Mouse (Mus musculus): ENCODE measurements at regions not wholly inside any gene's neighbourhood (a gene's known extent, or its start where the extent isn't known, plus 50 kb on each side); places are given as distances from the start of the nearest gene placed in this dataset.

DNA sequence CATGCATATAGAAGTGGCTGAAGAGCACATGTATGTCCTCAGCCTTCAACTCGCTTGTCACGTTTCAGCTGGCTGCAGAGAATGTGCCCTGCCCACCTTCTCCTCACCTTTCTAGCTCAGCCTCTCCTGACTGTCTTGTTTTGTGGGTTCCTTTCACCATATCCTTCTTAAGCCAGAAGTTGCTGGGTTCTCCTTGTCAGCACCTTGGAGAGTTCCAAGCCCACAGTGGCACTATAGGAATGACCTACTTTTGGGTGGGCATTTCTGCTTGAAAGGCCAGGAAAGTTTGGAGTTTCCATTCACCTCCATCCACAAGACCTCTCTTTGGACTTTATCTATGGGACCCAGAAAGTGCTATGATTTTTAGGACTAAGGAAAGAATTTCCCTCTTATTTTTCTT lies 144.5 kb upstream of the Kcnd3 start:
- no peak overlapping the region for H3K27ac ChIP-seq (ENCODE audit: control insufficient read depth, insufficient read depth, low read length)
- no peaks in the 10 kb centered on the region for H3K36me3 ChIP-seq (ENCODE audit: control insufficient read depth, insufficient read depth, low read length)
- WGBS = 57% methylated on average over 2 of the region's 2 CpGs
- no peak for DNase-seq
- H3K4me1 ChIP-seq (replicated peaks; ENCODE audit: control insufficient read depth, insufficient read depth, low read length) = no peaks in the 10 kb centered on the region
- TF ChIP-seq CTCF (IDR thresholded peaks at IDR 0.05; ENCODE audit: borderline replicate concordance, control insufficient read depth, extremely low read depth, insufficient read depth, low read length, poor library complexity) (no peak), POLR2A (IDR thresholded peaks at IDR 0.05; ENCODE audit: control insufficient read depth, extremely low read depth, insufficient read depth, low read length, poor library complexity) (no peak)
- no peak overlapping the region for H3K4me3 ChIP-seq (ENCODE audit: control insufficient read depth, insufficient read depth, low read length)
- no peaks in the 10 kb centered on the region for H3K27me3 ChIP-seq (ENCODE audit: control insufficient read depth, insufficient read depth, low read length)

DNA sequence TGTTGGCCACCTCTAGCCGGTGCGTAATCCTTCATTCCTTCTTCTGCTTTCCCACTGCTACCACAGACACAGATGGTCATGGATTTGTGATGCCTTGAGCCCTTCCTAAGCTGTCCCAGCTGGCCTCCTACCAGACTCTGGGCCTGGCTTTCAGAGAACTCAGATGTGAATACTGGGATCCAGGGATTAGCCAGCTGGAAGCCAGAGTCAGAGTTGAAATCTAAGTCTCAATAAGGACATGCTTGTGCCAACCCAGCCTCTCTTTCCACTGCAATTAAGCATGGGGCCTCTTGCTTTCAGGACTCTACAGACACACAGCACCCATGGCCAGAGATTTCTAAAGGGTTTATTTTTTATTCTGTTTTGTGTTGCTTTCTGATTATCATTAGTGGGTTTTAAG lies 143.1 kb upstream of the Kcnd3 start:
- Histone ChIP-seq H3K27me3 (ENCODE audit: control insufficient read depth, insufficient read depth, low read length) (no peaks in the 10 kb centered on the region), H3K4me1 (replicated peaks; ENCODE audit: control insufficient read depth, insufficient read depth, low read length) (no peaks in the 10 kb centered on the region), H3K36me3 (ENCODE audit: control insufficient read depth, insufficient read depth, low read length) (no peaks in the 10 kb centered on the region), H3K4me3 (ENCODE audit: control insufficient read depth, insufficient read depth, low read length) (no peak overlapping the region), H3K27ac (ENCODE audit: control insufficient read depth, insufficient read depth, low read length) (no peak overlapping the region)
- DNase-seq = no peak
- WGBS = 96% methylated on average over 2 of the region's 2 CpGs
- no peak for TF ChIP-seq POLR2A (IDR thresholded peaks at IDR 0.05; ENCODE audit: control insufficient read depth, extremely low read depth, insufficient read depth, low read length, poor library complexity)
- no peak for TF ChIP-seq CTCF (IDR thresholded peaks at IDR 0.05; ENCODE audit: borderline replicate concordance, control insufficient read depth, extremely low read depth, insufficient read depth, low read length, poor library complexity)

DNA sequence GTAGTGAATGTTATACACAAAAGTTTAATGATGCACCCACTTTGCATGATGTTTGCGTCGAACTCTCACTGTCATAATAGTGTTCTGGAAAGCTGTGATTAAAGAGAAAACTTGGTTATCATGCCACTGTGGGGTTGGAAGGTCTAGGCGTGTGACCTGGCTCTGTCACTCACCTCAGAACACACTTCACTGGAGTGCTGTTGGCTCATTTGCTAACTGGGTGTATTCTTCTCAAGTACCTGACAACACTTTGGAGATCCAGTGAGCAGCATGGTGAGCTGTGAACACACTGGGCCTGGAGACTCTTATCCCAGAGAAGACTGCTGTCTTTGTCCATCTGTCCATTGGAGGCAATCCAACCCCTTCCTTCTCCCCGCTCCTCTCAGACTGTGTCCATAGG lies 98.9 kb upstream of the Kcnd3 start:
- Histone ChIP-seq H3K27me3 (ENCODE audit: control insufficient read depth, insufficient read depth, low read length) (no peaks in the 10 kb centered on the region), H3K4me3 (ENCODE audit: control insufficient read depth, insufficient read depth, low read length) (no peak overlapping the region), H3K36me3 (ENCODE audit: control insufficient read depth, insufficient read depth, low read length) (no peaks in the 10 kb centered on the region), H3K4me1 (replicated peaks; ENCODE audit: control insufficient read depth, insufficient read depth, low read length) (no peaks in the 10 kb centered on the region), H3K27ac (ENCODE audit: control insufficient read depth, insufficient read depth, low read length) (no peak overlapping the region)
- WGBS = 96% methylated on average over 4 of the region's 4 CpGs
- TF ChIP-seq POLR2A (IDR thresholded peaks at IDR 0.05; ENCODE audit: control insufficient read depth, extremely low read depth, insufficient read depth, low read length, poor library complexity) = no peak
- no peak for DNase-seq

DNA sequence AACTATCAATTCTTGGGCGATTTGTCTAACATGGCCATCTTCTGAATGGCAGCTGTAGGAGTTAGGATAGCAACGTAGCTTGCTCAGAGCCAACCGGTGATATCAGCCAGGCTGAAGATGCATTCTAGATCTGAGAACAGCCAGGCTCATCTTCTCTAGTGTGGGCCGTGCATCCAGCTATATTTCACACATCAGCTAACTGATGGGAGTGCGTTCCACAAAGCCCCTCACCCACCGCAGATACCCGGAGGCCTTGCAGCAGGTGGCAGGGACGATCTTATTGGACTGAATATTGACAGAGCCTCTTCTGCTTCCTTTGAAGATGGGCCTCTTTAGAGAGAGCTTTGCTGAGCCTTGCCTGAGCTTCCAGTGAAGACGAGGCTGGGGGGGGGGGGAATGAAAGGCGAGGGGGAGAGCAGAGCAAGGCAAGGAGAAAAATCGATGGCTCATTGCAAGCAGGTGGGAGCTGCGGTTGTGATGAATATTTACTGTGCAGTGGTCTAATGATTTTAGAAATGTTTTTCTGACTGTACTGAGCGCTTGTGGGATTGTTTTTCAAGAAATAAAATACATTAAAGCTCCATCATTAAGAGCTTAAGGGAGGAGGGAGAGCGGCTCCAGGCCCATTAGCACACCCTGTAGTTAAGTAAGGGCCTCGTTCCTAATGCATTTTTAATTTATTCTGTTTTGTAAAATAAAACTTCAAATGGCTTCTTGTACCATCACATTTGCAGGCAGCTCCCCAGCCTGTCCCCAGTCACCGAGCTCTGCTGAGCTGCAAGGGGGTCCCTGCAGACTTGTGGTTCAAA lies 97.8 kb upstream of the Kcnd3 start:
- H3K4me3 ChIP-seq (ENCODE audit: control insufficient read depth, insufficient read depth, low read length) = no peak overlapping the region
- no peak for TF ChIP-seq POLR2A (IDR thresholded peaks at IDR 0.05; ENCODE audit: control insufficient read depth, extremely low read depth, insufficient read depth, low read length, poor library complexity)
- TF ChIP-seq CTCF (IDR thresholded peaks at IDR 0.05; ENCODE audit: borderline replicate concordance, control insufficient read depth, extremely low read depth, insufficient read depth, low read length, poor library complexity) = no peak
- no peak for DNase-seq
- no peaks in the 10 kb centered on the region for H3K4me1 ChIP-seq (replicated peaks; ENCODE audit: control insufficient read depth, insufficient read depth, low read length)
- no peaks in the 10 kb centered on the region for H3K27me3 ChIP-seq (ENCODE audit: control insufficient read depth, insufficient read depth, low read length)
- 92% methylated on average over 16 of the region's 16 CpGs for WGBS
- no peaks in the 10 kb centered on the region for H3K36me3 ChIP-seq (ENCODE audit: control insufficient read depth, insufficient read depth, low read length)
- H3K27ac ChIP-seq (ENCODE audit: control insufficient read depth, insufficient read depth, low read length) = no peak overlapping the region

DNA sequence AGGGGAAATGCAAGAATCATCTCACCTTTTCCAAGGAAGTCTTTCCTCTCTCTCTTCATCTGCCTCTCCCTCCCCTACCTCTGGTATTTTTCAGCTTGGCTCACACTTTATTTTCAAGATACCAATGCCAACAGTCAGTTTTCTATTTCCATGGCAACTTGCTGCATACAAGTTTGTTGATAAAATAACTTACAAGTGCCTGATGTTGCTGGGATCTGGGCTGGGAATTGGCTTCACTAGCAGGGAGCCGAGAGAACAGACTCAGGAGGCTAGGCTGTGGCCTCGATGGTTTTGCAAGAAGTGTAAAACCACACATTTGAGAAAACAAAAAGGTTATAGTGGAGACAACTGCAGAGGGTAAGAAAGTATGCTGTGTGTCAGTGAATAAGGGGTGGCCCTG lies 94.6 kb upstream of the Kcnd3 start:
- WGBS = 78% methylated on average over 2 of the region's 2 CpGs
- no peaks in the 10 kb centered on the region for H3K36me3 ChIP-seq (ENCODE audit: control insufficient read depth, insufficient read depth, low read length)
- H3K27ac ChIP-seq (ENCODE audit: control insufficient read depth, insufficient read depth, low read length) = no peak overlapping the region
- no peaks in the 10 kb centered on the region for H3K27me3 ChIP-seq (ENCODE audit: control insufficient read depth, insufficient read depth, low read length)
- no peak for TF ChIP-seq CTCF (IDR thresholded peaks at IDR 0.05; ENCODE audit: borderline replicate concordance, control insufficient read depth, extremely low read depth, insufficient read depth, low read length, poor library complexity)
- TF ChIP-seq POLR2A (IDR thresholded peaks at IDR 0.05; ENCODE audit: control insufficient read depth, extremely low read depth, insufficient read depth, low read length, poor library complexity) = no peak
- no peak for DNase-seq
- no peak overlapping the region for H3K4me3 ChIP-seq (ENCODE audit: control insufficient read depth, insufficient read depth, low read length)
- H3K4me1 ChIP-seq (replicated peaks; ENCODE audit: control insufficient read depth, insufficient read depth, low read length) = no peaks in the 10 kb centered on the region

DNA sequence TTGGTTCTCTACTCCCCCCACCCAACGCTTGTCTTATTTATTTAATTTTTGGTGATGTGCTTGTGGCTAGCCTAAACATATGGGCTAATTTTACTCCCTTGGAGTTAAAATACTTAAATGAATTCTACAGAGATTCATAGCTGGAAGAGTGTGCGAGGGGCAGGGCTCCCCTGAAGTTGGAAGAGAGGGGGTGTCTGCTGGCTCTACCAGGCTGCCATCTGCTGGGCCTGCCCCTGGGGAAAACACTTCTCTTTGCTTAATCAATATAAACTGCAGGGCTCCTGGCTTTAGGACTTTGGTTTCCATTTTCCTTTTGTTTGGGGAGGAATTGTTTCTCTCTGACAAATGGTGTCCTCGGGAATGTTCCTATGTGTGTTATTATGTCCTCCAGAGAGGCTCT lies 92.5 kb upstream of the Kcnd3 start:
- H3K4me3 ChIP-seq (ENCODE audit: control insufficient read depth, insufficient read depth, low read length) = no peak overlapping the region
- no peak for DNase-seq
- no peak for TF ChIP-seq POLR2A (IDR thresholded peaks at IDR 0.05; ENCODE audit: control insufficient read depth, extremely low read depth, insufficient read depth, low read length, poor library complexity)
- no peaks in the 10 kb centered on the region for H3K36me3 ChIP-seq (ENCODE audit: control insufficient read depth, insufficient read depth, low read length)
- no peaks in the 10 kb centered on the region for H3K27me3 ChIP-seq (ENCODE audit: control insufficient read depth, insufficient read depth, low read length)
- H3K4me1 ChIP-seq (replicated peaks; ENCODE audit: control insufficient read depth, insufficient read depth, low read length) = no peaks in the 10 kb centered on the region
- no peak overlapping the region for H3K27ac ChIP-seq (ENCODE audit: control insufficient read depth, insufficient read depth, low read length)
- 77% methylated on average over 3 of the region's 3 CpGs for WGBS

DNA sequence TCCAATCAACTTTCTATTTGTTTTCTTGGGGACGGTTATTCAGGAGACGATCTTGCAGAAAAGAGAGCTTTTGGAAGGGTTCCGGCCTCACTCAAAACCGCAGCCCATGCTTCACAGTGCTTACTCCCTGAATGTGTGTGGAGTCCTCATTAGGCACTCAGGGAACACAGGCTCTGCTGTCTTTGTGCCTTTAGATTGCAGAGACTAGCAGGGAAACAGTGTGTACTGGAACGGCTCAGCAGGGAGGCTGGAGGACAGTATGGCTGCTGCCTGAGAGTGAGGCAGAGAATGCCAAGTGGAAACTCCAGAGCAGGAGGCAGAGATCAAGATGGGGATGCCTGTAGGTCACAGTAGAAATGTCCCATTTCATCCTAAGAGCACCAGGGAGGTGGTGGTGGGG lies 87.4 kb upstream of the Kcnd3 start:
- Histone ChIP-seq H3K36me3 (ENCODE audit: control insufficient read depth, insufficient read depth, low read length) (no peaks in the 10 kb centered on the region), H3K4me1 (replicated peaks; ENCODE audit: control insufficient read depth, insufficient read depth, low read length) (no peaks in the 10 kb centered on the region), H3K27me3 (ENCODE audit: control insufficient read depth, insufficient read depth, low read length) (no peaks in the 10 kb centered on the region), H3K4me3 (ENCODE audit: control insufficient read depth, insufficient read depth, low read length) (no peak overlapping the region), H3K27ac (ENCODE audit: control insufficient read depth, insufficient read depth, low read length) (no peak overlapping the region)
- no peak for DNase-seq
- TF ChIP-seq POLR2A (IDR thresholded peaks at IDR 0.05; ENCODE audit: control insufficient read depth, extremely low read depth, insufficient read depth, low read length, poor library complexity) (no peak), CTCF (IDR thresholded peaks at IDR 0.05; ENCODE audit: borderline replicate concordance, control insufficient read depth, extremely low read depth, insufficient read depth, low read length, poor library complexity) (no peak)
- 94% methylated on average over 5 of the region's 5 CpGs for WGBS

Data from thymus, adult 2 months (tissue).